Mouse (Mus musculus): ENCODE data around the gene Fggy.

The Fggy gene

DNA sequence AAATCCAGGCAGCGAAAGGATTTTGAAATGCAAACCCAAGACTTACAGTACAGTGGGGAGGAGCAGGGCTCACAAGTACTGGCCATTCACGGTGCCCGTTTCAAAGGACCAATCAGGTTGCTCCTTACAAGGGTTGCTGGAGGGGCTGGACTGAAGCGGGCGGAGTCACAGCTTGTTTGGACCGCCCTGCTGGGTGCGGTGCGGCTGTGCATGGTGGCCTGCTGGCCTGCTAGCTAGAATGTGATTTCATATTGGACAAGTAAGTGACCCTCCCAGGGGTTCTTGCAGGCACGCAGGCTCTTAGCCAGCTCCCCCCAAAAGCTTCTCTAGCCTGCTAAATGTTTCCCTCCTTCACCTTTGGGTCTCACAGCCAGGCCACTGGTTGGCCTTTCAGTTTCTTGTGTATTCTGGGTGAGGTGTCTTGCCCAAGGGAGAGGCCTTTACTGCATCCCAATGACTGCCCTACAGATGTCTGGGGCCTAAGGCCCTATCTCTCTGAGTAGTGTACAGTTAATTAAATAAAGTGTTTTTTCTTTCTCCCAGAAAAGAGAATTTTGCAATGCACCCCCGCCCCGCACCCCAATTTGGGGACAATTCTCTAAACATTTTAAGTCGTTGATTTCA is at the start of gene Fggy:
Gene Fggy (plus strand): TSS at position 175 of the 624 bp plus-strand sequence.
- TF ChIP-seq GATA4 (IDR thresholded peaks at IDR 0.05; ENCODE audit: insufficient replicate concordance, low read length), result peak; percentile 18; the same call in 1 of the 2 replicates

DNA sequence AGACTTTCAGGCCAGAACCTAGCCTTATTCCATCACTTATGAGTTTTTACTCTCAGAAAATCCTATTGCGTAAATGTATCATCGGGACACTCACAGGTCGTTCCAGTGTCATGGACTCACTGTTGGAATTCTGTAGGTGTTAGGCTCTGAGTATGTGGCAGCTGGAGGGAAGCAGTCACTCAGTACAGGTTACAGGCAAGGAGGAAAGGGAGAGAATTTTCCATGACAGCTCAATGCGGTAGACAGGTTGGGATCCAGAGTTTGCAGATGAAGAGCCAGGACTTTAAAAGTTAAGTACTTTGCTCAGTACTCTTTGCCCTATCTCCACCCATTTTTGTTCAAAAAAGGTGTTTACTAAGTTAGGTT is 49.4 kb upstream of the Fggy start:
- no peak for TF ChIP-seq GATA4 (IDR thresholded peaks at IDR 0.05; ENCODE audit: insufficient replicate concordance, low read length)

DNA sequence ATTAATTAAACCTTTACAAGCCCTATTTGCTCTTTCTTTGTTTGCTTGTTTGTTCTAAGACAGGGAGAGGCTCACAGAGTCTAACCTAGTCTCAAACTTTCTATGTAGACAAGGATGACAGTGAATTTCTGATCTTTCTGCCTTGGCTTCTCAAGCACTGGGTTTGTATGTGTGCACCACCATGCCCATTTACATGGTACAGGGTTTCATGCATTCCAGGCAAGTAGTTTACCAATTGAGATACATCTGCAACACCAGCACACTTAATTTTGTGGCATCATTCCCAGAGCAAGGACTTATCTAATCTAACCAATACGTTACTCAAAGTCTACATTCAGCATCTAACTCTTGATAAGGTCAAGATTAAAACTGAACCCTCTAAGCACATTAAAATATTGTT is 38.9 kb upstream of the Fggy start:
- TF ChIP-seq GATA4 (IDR thresholded peaks at IDR 0.05; ENCODE audit: insufficient replicate concordance, low read length), result no peak

- TF ChIP-seq GATA4 (IDR thresholded peaks at IDR 0.05; ENCODE audit: insufficient replicate concordance, low read length), result no peak
These were observed 37.2 kb upstream of the Fggy start for GRCm38 (mm10) chr4:95519975-95520642.

GRCm38 (mm10) chr4:95520643-95521032 is 36.7 kb upstream of the Fggy start:
- no peak for TF ChIP-seq GATA4 (IDR thresholded peaks at IDR 0.05; ENCODE audit: insufficient replicate concordance, low read length)

DNA sequence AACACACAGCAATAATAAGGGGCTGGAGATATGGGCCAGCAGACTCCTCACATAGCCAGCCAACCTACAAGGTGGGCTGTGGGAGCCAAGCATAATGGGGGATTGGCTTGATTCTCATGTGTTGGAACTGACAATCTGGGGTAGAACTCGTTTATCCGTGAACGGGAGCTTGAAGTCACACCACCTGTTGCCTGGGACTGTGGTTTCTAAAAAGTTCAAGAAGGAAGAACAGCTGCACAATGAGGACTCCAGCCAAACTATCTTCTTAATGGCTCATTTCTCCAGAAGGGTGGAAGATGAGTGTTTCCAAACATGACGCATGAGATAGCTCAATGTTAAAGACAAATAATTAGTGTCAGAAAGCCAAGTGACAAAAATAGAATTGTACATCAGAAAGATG is 30.7 kb upstream of the Fggy start:
- TF ChIP-seq GATA4 (IDR thresholded peaks at IDR 0.05; ENCODE audit: insufficient replicate concordance, low read length), result no peak

- TF ChIP-seq GATA4 (IDR thresholded peaks at IDR 0.05; ENCODE audit: insufficient replicate concordance, low read length), result no peak
These were observed 26.6 kb upstream of the Fggy start for GRCm38 (mm10) chr4:95530757-95531156.

- no peak for TF ChIP-seq GATA4 (IDR thresholded peaks at IDR 0.05; ENCODE audit: insufficient replicate concordance, low read length)
These were observed 23.4 kb upstream of the Fggy start for GRCm38 (mm10) chr4:95533946-95534345.

- TF ChIP-seq GATA4 (IDR thresholded peaks at IDR 0.05; ENCODE audit: insufficient replicate concordance, low read length), result no peak
These were observed 15.8 kb upstream of the Fggy start for GRCm38 (mm10) chr4:95541382-95542038.

- TF ChIP-seq GATA4 (IDR thresholded peaks at IDR 0.05; ENCODE audit: insufficient replicate concordance, low read length), result no peak
These were observed 15.1 kb upstream of the Fggy start for GRCm38 (mm10) chr4:95542039-95542790.

- TF ChIP-seq GATA4 (IDR thresholded peaks at IDR 0.05; ENCODE audit: insufficient replicate concordance, low read length), result no peak
These were observed 13.8 kb upstream of the Fggy start for GRCm38 (mm10) chr4:95543529-95543928.

DNA sequence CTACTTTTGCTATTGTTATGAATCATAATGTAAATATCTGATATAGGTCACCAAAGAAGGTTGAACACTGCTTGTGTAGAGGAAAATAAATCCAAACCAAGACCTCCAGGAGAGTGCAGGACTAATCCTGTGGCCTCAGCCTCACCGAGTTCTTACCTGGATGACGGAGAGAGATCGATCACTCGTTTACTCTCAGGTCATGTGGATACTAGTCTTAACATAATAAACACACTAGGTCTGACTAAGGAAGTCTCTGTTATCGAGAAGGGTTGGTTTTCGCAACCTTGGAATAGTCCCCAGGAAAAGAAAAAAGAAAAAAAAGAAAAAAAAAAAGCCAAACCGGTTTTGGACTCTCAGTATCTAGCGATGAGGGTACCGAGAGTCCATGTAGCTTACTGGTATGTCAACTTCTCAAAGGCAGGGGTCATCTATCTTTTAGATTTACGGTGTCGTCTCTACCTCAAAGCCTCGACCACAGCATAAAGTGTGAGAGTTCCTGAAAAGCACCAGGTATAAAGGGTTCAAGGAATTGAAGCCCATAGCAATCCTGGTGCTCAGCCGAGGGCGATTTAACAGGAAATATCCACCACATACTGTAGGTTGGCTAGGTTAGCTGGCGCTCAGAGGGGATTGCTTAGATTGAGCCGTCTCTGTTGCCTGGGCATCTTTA is 509 bp upstream of the Fggy start:
- no peak for TF ChIP-seq GATA4 (IDR thresholded peaks at IDR 0.05; ENCODE audit: insufficient replicate concordance, low read length)

GRCm38 (mm10) chr4:95558271-95558888 is 1.1 kb downstream of the Fggy start:
- no peak for TF ChIP-seq GATA4 (IDR thresholded peaks at IDR 0.05; ENCODE audit: insufficient replicate concordance, low read length)

DNA sequence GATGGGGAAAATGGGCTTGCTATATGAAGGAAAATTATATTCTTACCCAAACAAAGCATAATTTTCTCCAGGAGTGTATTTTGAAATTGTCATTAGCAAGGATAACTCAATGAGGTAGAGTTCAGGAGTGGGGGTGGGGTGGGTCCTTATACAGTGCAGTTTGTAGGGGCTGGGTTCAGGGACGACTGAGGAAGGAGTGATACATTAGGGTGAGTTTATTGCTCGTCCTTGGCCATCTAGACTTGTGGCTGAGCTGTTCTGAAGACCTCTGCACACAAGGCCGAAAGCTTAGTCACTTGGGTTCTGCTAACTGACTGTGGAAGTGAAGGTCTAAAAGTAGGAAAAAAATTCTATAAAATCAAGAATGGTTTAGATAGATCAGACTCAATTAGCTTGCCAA is 14.3 kb downstream of the Fggy start:
- TF ChIP-seq GATA4 (IDR thresholded peaks at IDR 0.05; ENCODE audit: insufficient replicate concordance, low read length), result no peak

GRCm38 (mm10) chr4:95573704-95574103 is 16.4 kb downstream of the Fggy start:
- TF ChIP-seq GATA4 (IDR thresholded peaks at IDR 0.05; ENCODE audit: insufficient replicate concordance, low read length), result no peak

Measured in liver, adult (tissue).